Mouse (Mus musculus) heart, adult 2 months (tissue): ENCODE data around the gene Celf6.

Experiments used
- CTCF ChIP-seq: fragments of 200-600 bp; IDR thresholded peaks from 2 replicates; pipeline ENCODE4 v1.8.1; 2022; ENCODE audit warnings: antibody characterized with exemption, mild to moderate bottlenecking, moderate library complexity
- EP300 ChIP-seq: fragments of 200-500 bp; IDR thresholded peaks from 2 replicates; pipeline ENCODE4 v1.6.1; 2011; ENCODE audit warnings: low read depth, low read length, control low read depth; ENCODE audit not compliant: insufficient read depth
- POLR2A ChIP-seq: fragments of 200-500 bp; IDR thresholded peaks from 2 replicates; pipeline ENCODE4 v1.6.1; 2011; ENCODE audit warnings: mild to moderate bottlenecking, low read depth, low read length, control low read depth; ENCODE audit not compliant: insufficient read depth

DNA sequence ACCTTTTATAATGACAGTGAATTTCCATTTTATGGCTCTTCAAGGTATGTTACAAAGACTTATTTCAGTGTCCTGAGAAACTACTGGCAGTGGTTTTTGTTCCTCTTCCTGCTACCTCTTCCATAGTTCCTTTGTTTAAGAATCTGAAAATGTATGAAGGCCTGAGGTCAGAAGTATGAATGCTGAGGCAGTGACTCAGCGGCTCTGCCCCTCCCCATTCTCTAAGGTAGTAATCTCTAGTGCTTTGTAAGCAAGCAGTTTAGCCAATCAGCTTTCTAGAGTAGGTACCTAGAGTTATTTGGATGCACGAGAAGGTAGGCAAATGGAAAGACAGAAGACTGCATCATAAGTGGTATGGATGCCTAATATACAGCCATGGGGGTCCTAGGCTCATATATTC is 63.6 kb downstream of the Celf6 start:
- no peak for TF ChIP-seq CTCF
- TF ChIP-seq EP300, result no peak
- no peak for TF ChIP-seq POLR2A
